Mouse (Mus musculus) stomach, postnatal 0 days (tissue): ENCODE results near the gene Zcchc10. TPM values are rescaled to one million over a fixed set of nuclear protein-coding genes. Genes with fewer than 3 reads are reported as not detected.

Experiments used
- ATAC-seq: fragments of 200-750 bp; cut with Nextera tagmentation; 2 replicates; pipeline ENCODE4 v1.8.0; 2017; ENCODE audit not compliant: low FRiP score, low TSS enrichment
- DNase-seq: peaks from one replicate; pipeline ENCODE4 v3.0.0-alpha.2; 2016; ENCODE audit warnings: low spot score
- H3K27ac ChIP-seq: fragments of 300-500 bp; sonication (generic); replicated peaks from 2 replicates; pipeline ENCODE4 v1.5.1; 2014; ENCODE audit warnings: mild to moderate bottlenecking, control low read depth
- H3K27me3 ChIP-seq: fragments of 300-500 bp; sonication (generic); 2 replicates; pipeline ENCODE4 v1.6.1; 2014; ENCODE audit warnings: low read length; ENCODE audit not compliant: control insufficient read depth, insufficient read depth
- H3K36me3 ChIP-seq: fragments of 300-500 bp; sonication (generic); 2 replicates; pipeline ENCODE4 v1.6.1; 2014; ENCODE audit warnings: low read length, mixed read lengths; ENCODE audit not compliant: control insufficient read depth, insufficient read depth
- H3K4me1 ChIP-seq: fragments of 300-500 bp; sonication (generic); replicated peaks from 2 replicates; pipeline ENCODE4 v1.6.1; 2014; ENCODE audit warnings: antibody characterized with exemption; ENCODE audit not compliant: control insufficient read depth, insufficient read depth
- H3K4me2 ChIP-seq: fragments of 300-500 bp; sonication (generic); replicated peaks from 2 replicates; pipeline ENCODE4 v1.6.1; 2014; ENCODE audit warnings: low read depth, mild to moderate bottlenecking, control low read depth, moderate library complexity
- H3K4me3 ChIP-seq: fragments of 300-500 bp; sonication (generic); 2 replicates; pipeline ENCODE4 v1.5.1; 2014; ENCODE audit warnings: low read depth, low read length, control low read depth
- H3K9ac ChIP-seq: fragments of 300-500 bp; sonication (generic); 2 replicates; pipeline ENCODE4 v1.6.1; 2014; ENCODE audit warnings: mild to moderate bottlenecking, low read length, control low read depth, mixed read lengths
- H3K9me3 ChIP-seq: fragments of 300-500 bp; sonication (generic); 2 replicates; pipeline ENCODE4 v1.6.1; 2016; ENCODE audit warnings: low read length; ENCODE audit not compliant: control insufficient read depth
- CTCF ChIP-seq: IDR thresholded peaks from 2 replicates; pipeline ENCODE4 v1.5.1; 2016; ENCODE audit warnings: antibody characterized with exemption, low read depth, mild to moderate bottlenecking, moderate library complexity
- EP300 ChIP-seq: optimal IDR thresholded peaks from 2 replicates; pipeline ENCODE3; 2016; ENCODE audit warnings: antibody characterized with exemption
- WGBS: fragments of 180-500 bp; shearing (Covaris S2); extraction: QIAGEN DNeasy Blood & Tissue Kit; methylation state at CpG from one replicate; pipeline ENCODE4 v1.1.7; 2014; 5-methylcytosine and 5-hydroxymethylcytosine counted together
- polyA plus RNA-seq: library from polyadenylated mRNA; unstranded; fragments of >200 nt; fragmentation: Nextera tagmentation; extraction: Ambion mirVana; gene quantifications from 2 replicates; pipeline ENCODE4 v1.2.1, GENCODE M21; 2015

Zcchc10 gene
- polyA plus RNA-seq, 1 experiment from 2014 or later = 12.4 TPM

- Histone ChIP-seq H3K27ac (peak overlapping the region; percentile 100), H3K9me3 (no peaks in the 10 kb centered on the region), H3K9ac (peak overlapping the region; percentile 100), H3K4me1 (peaks cover 3% of the 10 kb centered on the region; the same call in 1 of the 2 replicates), H3K36me3 (no peaks in the 10 kb centered on the region), H3K27me3 (no peaks in the 10 kb centered on the region), H3K4me3 (peak overlapping the region; percentile 92), H3K4me2 (peak overlapping the region; percentile 67)
- under 1% methylated on average over 35 of the region's 35 CpGs for WGBS
- TF ChIP-seq CTCF = no peak
- peak; percentile 31 for TF ChIP-seq EP300
- DNase-seq (peak; percentile 76), ATAC-seq (no peak; the same call in 1 of the 2 replicates)
Observed at GRCm38 (mm10) chr11:53351224-53351942, 26.9 kb downstream of the Zcchc10 start.

GRCm38 (mm10) chr11:53351943-53352590 is 27.6 kb downstream of the Zcchc10 start:
- Histone ChIP-seq H3K4me1 (peaks cover 3% of the 10 kb centered on the region; the same call in 1 of the 2 replicates), H3K27me3 (no peaks in the 10 kb centered on the region), H3K36me3 (no peaks in the 10 kb centered on the region), H3K4me3 (peak overlapping the region; percentile 92), H3K27ac (peak overlapping the region; percentile 100), H3K9ac (peak overlapping the region; percentile 100), H3K4me2 (peak overlapping the region; percentile 67), H3K9me3 (no peaks in the 10 kb centered on the region)
- TF ChIP-seq EP300 (no peak), CTCF (no peak)
- ATAC-seq (no peak), DNase-seq (no peak)
- WGBS = 3% methylated on average over 14 of the region's 14 CpGs

GRCm38 (mm10) chr11:53358504-53359155 is 34.2 kb downstream of the Zcchc10 start:
- ATAC-seq = no peak

GRCm38 (mm10) chr11:53367032-53367431 is 42.6 kb downstream of the Zcchc10 start:
- no peak overlapping the region for H3K9ac ChIP-seq
- ATAC-seq (no peak), DNase-seq (no peak)
- H3K36me3 ChIP-seq = peaks cover 6% of the 10 kb centered on the region; the same call in 1 of the 2 replicates
- 85% methylated on average over 2 of the region's 2 CpGs for WGBS
- H3K4me3 ChIP-seq = no peak overlapping the region
- H3K4me2 ChIP-seq = no peak overlapping the region
- H3K27me3 ChIP-seq = no peaks in the 10 kb centered on the region
- TF ChIP-seq CTCF = no peak
- TF ChIP-seq EP300 = no peak
- no peaks in the 10 kb centered on the region for H3K9me3 ChIP-seq
- H3K4me1 ChIP-seq = no peaks in the 10 kb centered on the region
- no peak overlapping the region for H3K27ac ChIP-seq

More at GRCm38 (mm10) chr11:53358504-53359155, 34.2 kb downstream of the Zcchc10 start:
- 85% methylated on average over 5 of the region's 5 CpGs for WGBS
- TF ChIP-seq CTCF (no peak), EP300 (no peak)
- no peak overlapping the region for H3K4me3 ChIP-seq
- no peaks in the 10 kb centered on the region for H3K4me1 ChIP-seq
- no peak overlapping the region for H3K4me2 ChIP-seq
- DNase-seq = no peak
- H3K9ac ChIP-seq = no peak overlapping the region
- no peak overlapping the region for H3K27ac ChIP-seq
- no peaks in the 10 kb centered on the region for H3K9me3 ChIP-seq
- no peaks in the 10 kb centered on the region for H3K27me3 ChIP-seq
- H3K36me3 ChIP-seq = no peaks in the 10 kb centered on the region

- Histone ChIP-seq H3K27me3 (no peaks in the 10 kb centered on the region), H3K27ac (no peak overlapping the region), H3K9me3 (no peaks in the 10 kb centered on the region), H3K4me1 (no peaks in the 10 kb centered on the region), H3K4me2 (no peak overlapping the region), H3K4me3 (no peak overlapping the region), H3K36me3 (peaks cover 5% of the 10 kb centered on the region; the same call in 1 of the 2 replicates), H3K9ac (no peak overlapping the region)
- DNase-seq (no peak), ATAC-seq (no peak)
- 47% methylated on average over 1 of the region's 1 CpGs for WGBS
- TF ChIP-seq CTCF (no peak), EP300 (no peak)
Observed at GRCm38 (mm10) chr11:53378918-53379317, 54.4 kb downstream of the Zcchc10 start.

Other genes starting within 250 kb of the Zcchc10 start
- gene Hspa4, start 24.2 kb upstream of the Zcchc10 start, polyA plus RNA-seq = 53.6 and 59.9 TPM in 2 replicates
- 18.5 and 28.5 TPM in 2 replicates for gene Aff4, start 26.2 kb downstream of the Zcchc10 start, polyA plus RNA-seq
- 0.19 and 0.75 TPM in 2 replicates for gene Leap2, start 98.5 kb downstream of the Zcchc10 start, polyA plus RNA-seq
- gene Uqcrq, start 106.2 kb downstream of the Zcchc10 start, polyA plus RNA-seq = 903 and 973 TPM in 2 replicates
- 0.78 and 0.88 TPM in 2 replicates for gene Gdf9, start 106.3 kb downstream of the Zcchc10 start, polyA plus RNA-seq
- gene Gm10447, start 132.4 kb downstream of the Zcchc10 start, polyA plus RNA-seq = 0.08 and 0.13 TPM in 2 replicates
- gene Shroom1, start 132.5 kb downstream of the Zcchc10 start, polyA plus RNA-seq = 1.3 and 1.7 TPM in 2 replicates
- gene Gm9837, start 145.8 kb downstream of the Zcchc10 start, polyA plus RNA-seq = not detected in 2 replicates
- gene Gm9945, start 155.5 kb downstream of the Zcchc10 start, polyA plus RNA-seq = 0.11 TPM in 1 of 2 replicates, not detected in the other
- 0.91 and 1.1 TPM in 2 replicates for gene Sowaha, start 155.6 kb downstream of the Zcchc10 start, polyA plus RNA-seq
- gene Sept8, start 194.6 kb downstream of the Zcchc10 start, polyA plus RNA-seq = 21.2 and 21.5 TPM in 2 replicates
- 22.1 and 25.3 TPM in 2 replicates for gene Kif3a, start 242.7 kb downstream of the Zcchc10 start, polyA plus RNA-seq